Mouse (Mus musculus): ENCODE measurements around the gene Myo18b.

Myo18b gene

GRCm38 (mm10) chr5:112895674-112896654 is at the start of gene Myo18b:
Gene Myo18b (minus strand): TSS chr5:112896362.
- DNase-seq = no peak

- DNase-seq = no peak
Measured at GRCm38 (mm10) chr5:112945925-112946324, 49.8 kb upstream of the Myo18b start.

- DNase-seq = no peak
Measured at GRCm38 (mm10) chr5:112942244-112942643, 46.1 kb upstream of the Myo18b start.

- DNase-seq = no peak
Measured at GRCm38 (mm10) chr5:112941001-112941400, 44.8 kb upstream of the Myo18b start.

GRCm38 (mm10) chr5:112936632-112937031 is 40.5 kb upstream of the Myo18b start:
- no peak for DNase-seq

- peak; percentile 33 for DNase-seq
Measured at GRCm38 (mm10) chr5:112935436-112935835, 39.3 kb upstream of the Myo18b start.

GRCm38 (mm10) chr5:112932878-112933567 is 36.9 kb upstream of the Myo18b start:
- no peak for DNase-seq

GRCm38 (mm10) chr5:112931901-112932300 is 35.7 kb upstream of the Myo18b start:
- no peak for DNase-seq

GRCm38 (mm10) chr5:112928201-112928881 is 32.2 kb upstream of the Myo18b start:
- no peak for DNase-seq

GRCm38 (mm10) chr5:112925422-112925821 is 29.3 kb upstream of the Myo18b start:
- DNase-seq = no peak

- DNase-seq = peak; percentile 48
Measured at GRCm38 (mm10) chr5:112924806-112925205, 28.6 kb upstream of the Myo18b start.

GRCm38 (mm10) chr5:112923841-112924240 is 27.7 kb upstream of the Myo18b start:
- DNase-seq = no peak

GRCm38 (mm10) chr5:112921914-112922313 is 25.8 kb upstream of the Myo18b start:
- peak; percentile 81 for DNase-seq

GRCm38 (mm10) chr5:112910381-112910780 is 14.2 kb upstream of the Myo18b start:
- DNase-seq = no peak

- DNase-seq = peak; percentile 55
Measured at GRCm38 (mm10) chr5:112908169-112908614, 12.0 kb upstream of the Myo18b start.

- DNase-seq = no peak
Measured at GRCm38 (mm10) chr5:112907504-112907903, 11.3 kb upstream of the Myo18b start.

- no peak for DNase-seq
Measured at GRCm38 (mm10) chr5:112893462-112894060, 2.6 kb downstream of the Myo18b start.

- no peak for DNase-seq
Measured at GRCm38 (mm10) chr5:112892411-112892810, 3.8 kb downstream of the Myo18b start.

- no peak for DNase-seq
Measured at GRCm38 (mm10) chr5:112888651-112889050, 7.5 kb downstream of the Myo18b start.

- DNase-seq = peak; percentile 25
Measured at GRCm38 (mm10) chr5:112886687-112887491, 9.3 kb downstream of the Myo18b start.

- DNase-seq = no peak
Measured at GRCm38 (mm10) chr5:112877391-112878115, 18.6 kb downstream of the Myo18b start.

All from kidney, adult 9 months (tissue).